Mouse (Mus musculus) liver, adult 2 months (tissue): Measurements from ENCODE around the gene Gatm.

Experiments
- CTCF ChIP-seq: fragments of 200-500 bp; IDR thresholded peaks from 2 replicates; pipeline ENCODE4 v1.5.1; 2011; ENCODE audit warnings: low read depth, low read length, control low read depth
- POLR2A ChIP-seq: fragments of 200-500 bp; IDR thresholded peaks from 2 replicates; pipeline ENCODE4 v1.6.1; 2011; ENCODE audit warnings: low read length, control low read depth; ENCODE audit not compliant: insufficient read depth; ENCODE audit errors: extremely low read depth

DNA sequence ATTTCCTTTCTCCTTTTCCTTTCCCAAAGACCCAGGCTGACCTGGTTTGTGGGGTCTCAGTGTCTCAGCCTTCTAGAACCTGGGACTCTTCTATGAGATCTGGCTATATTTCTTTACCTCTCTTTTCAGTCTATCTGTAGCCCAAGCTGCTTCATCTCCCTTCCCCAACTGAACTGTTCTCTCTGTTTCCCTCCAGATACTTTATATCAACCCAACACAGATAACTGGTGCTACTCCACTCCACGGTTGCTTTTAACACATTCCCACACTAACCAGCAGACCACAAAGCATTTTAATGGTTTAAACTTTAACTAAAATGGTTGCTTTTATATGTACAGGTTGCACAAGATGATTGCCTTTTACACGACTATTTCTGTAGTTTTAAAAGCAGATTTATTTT, 19.9 kb downstream of the Gatm start:
- no peak for TF ChIP-seq CTCF
- no peak for TF ChIP-seq POLR2A
